Mouse (Mus musculus): ENCODE data around the gene Fam72a.
"Not testable (repeated sequence)": the region's sequence is repeated elsewhere in the genome, so short reads cannot be mapped to it uniquely, and the experiment has no call there.

Fam72a gene

DNA sequence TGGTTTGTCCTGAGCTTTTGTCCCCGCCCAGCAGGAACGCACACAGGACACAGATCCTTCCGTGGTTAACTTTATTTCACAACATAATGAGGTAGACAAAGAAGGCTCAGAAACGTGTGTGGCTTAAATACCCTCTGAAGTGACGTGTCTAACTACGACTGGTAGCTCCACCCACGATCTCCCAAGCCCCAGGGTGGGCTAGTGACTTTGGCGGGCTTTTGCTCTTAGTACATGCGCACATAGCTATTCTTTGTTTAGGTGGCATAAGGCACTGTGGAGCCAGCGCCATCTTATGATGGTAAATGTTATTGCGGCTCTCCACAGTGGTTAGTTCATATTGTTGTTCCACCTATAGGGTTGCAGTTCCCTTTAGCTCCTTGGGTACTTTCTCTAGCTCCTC lies 38.4 kb downstream of the Fam72a start:
- in situ Hi-C loops (cut with MboI; ENCODE audit: low pct_unique_long_range_greater_than_20kb in 1 of 2, low sequenced_read_pairs in 2 of 2, unreplicated experiment in 1 of 2) = not testable (repeated sequence)

DNA sequence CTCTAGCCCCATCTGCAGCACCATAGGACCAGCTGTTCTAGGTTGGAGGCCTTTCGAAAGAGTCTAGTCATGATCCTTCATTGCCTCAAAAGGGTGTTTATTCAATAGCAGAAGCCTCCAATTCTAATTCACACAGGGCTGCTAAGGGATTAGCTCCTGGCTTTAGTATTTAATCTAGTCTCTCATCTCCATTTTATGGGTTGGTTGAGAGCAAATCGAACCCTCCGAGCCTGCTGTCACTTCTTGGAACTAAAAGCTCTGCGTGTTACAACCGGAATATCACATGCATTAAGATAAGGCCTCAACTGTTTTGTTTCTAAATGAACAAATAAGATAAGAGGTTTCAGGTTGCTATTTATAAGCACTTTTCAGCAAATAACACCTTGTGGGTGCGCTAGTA lies 42.0 kb downstream of the Fam72a start:
- in situ Hi-C loops (cut with MboI; ENCODE audit: low pct_unique_long_range_greater_than_20kb in 1 of 2, low sequenced_read_pairs in 2 of 2, unreplicated experiment in 1 of 2) = no loop called here

DNA sequence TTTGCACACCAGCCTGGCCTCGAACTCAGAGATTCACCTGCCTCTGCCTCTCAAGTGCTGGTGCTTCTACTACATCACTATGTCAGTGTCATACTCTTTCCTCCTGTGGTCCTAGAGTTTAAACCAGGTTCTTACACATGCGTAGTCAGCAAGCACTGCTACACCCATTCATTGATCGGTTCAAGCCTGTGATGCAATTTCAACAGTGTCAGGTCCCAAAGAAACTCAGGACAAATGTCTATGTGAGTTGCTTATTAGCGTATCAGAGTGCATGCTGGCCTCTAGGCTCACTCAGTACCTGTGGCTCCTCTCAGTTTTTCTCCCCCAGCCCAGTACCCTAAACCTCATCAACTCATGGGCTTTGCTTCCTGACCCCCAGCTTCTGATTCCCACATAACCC lies 42.7 kb downstream of the Fam72a start:
- in situ Hi-C loops (cut with MboI; ENCODE audit: low pct_unique_long_range_greater_than_20kb in 1 of 2, low sequenced_read_pairs in 2 of 2, unreplicated experiment in 1 of 2) = no loop called here

DNA sequence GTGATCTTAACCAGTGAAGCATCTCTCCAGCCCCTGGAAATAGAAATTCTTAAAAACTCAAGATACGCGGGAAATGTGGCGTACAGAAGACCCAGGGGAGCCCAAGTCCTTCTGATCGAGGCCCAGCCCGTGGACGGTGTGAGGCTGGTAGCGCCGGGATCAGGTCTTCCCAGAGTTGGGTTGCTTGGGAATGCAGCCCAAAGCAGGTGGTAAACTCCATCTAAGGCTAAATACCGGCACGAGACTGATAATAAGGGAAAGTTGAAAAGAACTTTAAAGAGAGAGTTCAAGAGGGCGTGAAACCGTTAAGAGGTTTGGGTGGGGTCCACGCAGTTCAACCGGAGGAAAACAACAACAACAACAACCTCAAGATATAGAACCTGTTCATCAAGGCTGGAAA lies 46.0 kb downstream of the Fam72a start:
- in situ Hi-C loops (cut with MboI; ENCODE audit: low pct_unique_long_range_greater_than_20kb in 1 of 2, low sequenced_read_pairs in 2 of 2, unreplicated experiment in 1 of 2) = no loop called here

DNA sequence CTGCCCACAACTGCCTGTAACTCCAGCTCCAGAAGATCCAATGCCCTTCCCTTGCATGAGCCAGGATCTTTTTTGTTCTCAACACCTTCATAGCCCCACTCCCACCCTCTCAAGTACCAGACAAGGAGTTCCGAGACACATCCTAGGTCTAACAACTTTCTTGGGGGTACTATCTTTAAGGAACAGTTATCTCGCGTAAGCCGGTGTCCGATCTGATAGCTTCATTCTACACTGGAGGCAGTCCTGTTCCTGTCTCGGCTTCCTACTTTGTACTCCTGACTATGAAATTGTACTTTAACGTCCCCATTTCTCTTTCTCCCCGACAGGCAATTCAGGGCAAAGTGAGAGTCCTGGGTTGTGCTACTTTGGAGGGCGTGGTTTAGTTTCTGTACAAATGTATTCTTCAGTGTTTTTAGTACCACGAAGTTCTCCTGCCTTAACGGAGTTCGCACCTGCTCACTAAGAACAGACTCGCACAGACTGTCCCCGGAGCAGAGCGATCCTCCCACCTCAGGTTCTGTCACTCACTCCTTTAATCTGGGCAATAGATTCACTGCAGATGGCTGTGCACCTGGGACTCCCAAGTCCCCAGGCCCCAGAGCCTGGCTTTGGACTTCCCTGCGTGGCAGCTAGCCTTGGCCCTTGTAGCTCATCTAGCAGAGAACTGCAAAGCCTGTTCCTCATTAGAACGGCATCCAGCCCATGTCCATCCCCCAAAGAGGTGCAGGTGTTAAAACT lies 51.4 kb downstream of the Fam72a start:
- in situ Hi-C loops (cut with MboI; ENCODE audit: low pct_unique_long_range_greater_than_20kb in 1 of 2, low sequenced_read_pairs in 2 of 2, unreplicated experiment in 1 of 2) = no loop called here

- in situ Hi-C loops (cut with MboI; ENCODE audit: low pct_unique_long_range_greater_than_20kb in 1 of 2, low sequenced_read_pairs in 2 of 2, unreplicated experiment in 1 of 2) = no loop called here
These were observed 52.7 kb downstream of the Fam72a start for GRCm38 (mm10) chr1:131580389-131580788.

GRCm38 (mm10) chr1:131583598-131583997 lies 55.9 kb downstream of the Fam72a start:
- in situ Hi-C loops (cut with MboI; ENCODE audit: low pct_unique_long_range_greater_than_20kb in 1 of 2, low sequenced_read_pairs in 2 of 2, unreplicated experiment in 1 of 2) = no loop called here

- in situ Hi-C loops (cut with MboI; ENCODE audit: low pct_unique_long_range_greater_than_20kb in 1 of 2, low sequenced_read_pairs in 2 of 2, unreplicated experiment in 1 of 2) = no loop called here
These were observed 59.1 kb downstream of the Fam72a start for GRCm38 (mm10) chr1:131586836-131587235.

Data from mouse embryonic stem cell (cell line).